In genomic region chr9:117903025-117903424, GRCm38 (mm10) we compare ENCODE assay signal across 9 mouse cellular contexts.
DNase-seq lines count a peak whose midpoint lies in the region; ATAC-seq and TF ChIP-seq lines count a peak whose summit lies in the region.
"Had no signal": no experiment of that assay in that cellular context is flagged by ENCODE, and none has a peak within 500 bp of the region (broad histone marks: within the 10 kb centered on the region; RNA-seq: fewer than 3 reads in every experiment).

No protein-coding gene starts in this region.

- peak; percentile 28; the same call in 1 of the 2 replicates for TF ChIP-seq CTCF in embryonic fibroblast, embryonic 13.5 days (IDR thresholded peaks at IDR 0.05; ENCODE audit: borderline replicate concordance, insufficient read depth, low read length)
- TF ChIP-seq CTCF in liver, postnatal 0 days (IDR thresholded peaks at IDR 0.05; ENCODE audit: low read depth): peak; percentile 55

- H3K9me3 ChIP-seq in kidney, embryonic 14.5 days (ENCODE audit: control insufficient read depth, low read length): no peaks in the 10 kb centered on the region
- H3K9me3 ChIP-seq in liver, postnatal 0 days (ENCODE audit: low read length): no peaks in the 10 kb centered on the region
- H3K9me3 ChIP-seq: stomach, embryonic 15.5 days had no signal

- no peak overlapping the region for H3K9ac ChIP-seq in kidney, embryonic 14.5 days (ENCODE audit: low read depth, low read length)
- H3K9ac ChIP-seq in liver, postnatal 0 days (replicated peaks): no peak overlapping the region
- H3K9ac ChIP-seq: stomach, embryonic 15.5 days had no signal

- DNase-seq in layer of hippocampus, adult 11-12 months (ENCODE audit: low spot score): peak; percentile 24
- DNase-seq in layer of hippocampus, adult 9-10 months (ENCODE audit: low spot score): no peak
- DNase-seq in liver, postnatal 0 days: peak; percentile 26
- no peak for DNase-seq in urinary bladder, postnatal 14 days (ENCODE audit: low spot score)

- peak; percentile 30 for ATAC-seq in activated CD4-positive, CD25-positive, alpha-beta regulatory T cell, adult 4 months
- ATAC-seq in kidney, embryonic 14.5 days (ENCODE audit: low FRiP score, low TSS enrichment): peak; percentile 76; the same call in 1 of the 2 replicates
- ATAC-seq in liver, postnatal 0 days: peak; percentile 35; the same call in 1 of the 2 replicates
- 0 out of 2 replicates have a peak, but pooled peaks have one; percentile 26 for ATAC-seq in neutrophil, adult 5-6 weeks (ENCODE audit: extremely low read depth, insufficient number of reproducible peaks, low FRiP score, poor library complexity, severe bottlenecking)

- no peak for TF ChIP-seq EP300 in liver, postnatal 0 days (IDR thresholded peaks at IDR 0.05; ENCODE audit: low read depth)

- 32% methylated on average over 4 of the region's 4 CpGs for WGBS in kidney, embryonic 14.5 days
- 43% methylated on average over 4 of the region's 4 CpGs for WGBS in liver, postnatal 0 days (ENCODE audit: insufficient replicate concordance)

- no peaks in the 10 kb centered on the region for H3K4me1 ChIP-seq in embryonic fibroblast, embryonic 13.5 days (ENCODE audit: control insufficient read depth, insufficient read depth, low read length)
- H3K4me1 ChIP-seq in kidney, embryonic 14.5 days (ENCODE audit: control insufficient read depth, insufficient read depth, low read length): no peaks in the 10 kb centered on the region
- no peaks in the 10 kb centered on the region for H3K4me1 ChIP-seq in liver, postnatal 0 days (ENCODE audit: insufficient read depth)
- H3K4me1 ChIP-seq: stomach, embryonic 15.5 days had no signal

- no peak overlapping the region for H3K4me2 ChIP-seq in kidney, embryonic 14.5 days (replicated peaks; ENCODE audit: low read depth, low read length)
- no peak overlapping the region for H3K4me2 ChIP-seq in liver, postnatal 0 days (ENCODE audit: low read depth, low read length)
- H3K4me2 ChIP-seq: stomach, embryonic 15.5 days had no signal

- no peak overlapping the region for H3K4me3 ChIP-seq in embryonic fibroblast, embryonic 13.5 days (ENCODE audit: insufficient read depth, low read length)
- H3K4me3 ChIP-seq in kidney, embryonic 14.5 days (ENCODE audit: low read length): no peak overlapping the region
- no peak overlapping the region for H3K4me3 ChIP-seq in liver, postnatal 0 days (ENCODE audit: low read depth, low read length)
- H3K4me3 ChIP-seq: stomach, embryonic 15.5 days had no signal

- H3K36me3 ChIP-seq in kidney, embryonic 14.5 days (ENCODE audit: control insufficient read depth, insufficient read depth, low read length): no peaks in the 10 kb centered on the region
- H3K36me3 ChIP-seq in liver, postnatal 0 days (replicated peaks; ENCODE audit: insufficient read depth, low read length): no peaks in the 10 kb centered on the region
- H3K36me3 ChIP-seq: stomach, embryonic 15.5 days had no signal

- H3K27me3 ChIP-seq in kidney, embryonic 14.5 days (ENCODE audit: control insufficient read depth, insufficient read depth, low read length): no peaks in the 10 kb centered on the region
- H3K27me3 ChIP-seq in liver, postnatal 0 days (ENCODE audit: insufficient read depth, low read length): no peaks in the 10 kb centered on the region
- H3K27me3 ChIP-seq: stomach, embryonic 15.5 days had no signal

- no peak for TF ChIP-seq POLR2A in embryonic fibroblast, embryonic 13.5 days (IDR thresholded peaks at IDR 0.05; ENCODE audit: low read depth, low read length)

- no peak overlapping the region for H3K27ac ChIP-seq in embryonic fibroblast, embryonic 13.5 days (ENCODE audit: insufficient read depth, low read length)
- H3K27ac ChIP-seq in kidney, embryonic 14.5 days (ENCODE audit: low read depth, low read length): no peak overlapping the region
- H3K27ac ChIP-seq in liver, postnatal 0 days (ENCODE audit: low read depth): no peak overlapping the region

Comparison
In these comparisons a context has a peak if more than half of its experiments do, and no peak if none do; other contexts are left out.
1. DNase-seq: peak in layer of hippocampus, adult 11-12 months (single experiment) and liver, postnatal 0 days (single experiment); none in layer of hippocampus, adult 9-10 months (single experiment) and urinary bladder, postnatal 14 days (single experiment).
2. ATAC-seq: peak in every context shown above with its lines; median percentile 76 in kidney, embryonic 14.5 days; 35 in liver, postnatal 0 days; 30 in activated CD4-positive, CD25-positive, alpha-beta regulatory T cell, adult 4 months; 26 in neutrophil, adult 5-6 weeks.